Mouse (Mus musculus) induced T-regulatory cell, adult 2 months (primary cell): ENCODE data around the gene Tnfsf13.

ENCODE experiments used
- DNase-seq: peaks from one replicate; pipeline ENCODE4 v3.0.0-alpha.2; 2012; ENCODE audit warnings: low read depth

The Tnfsf13 gene

DNA sequence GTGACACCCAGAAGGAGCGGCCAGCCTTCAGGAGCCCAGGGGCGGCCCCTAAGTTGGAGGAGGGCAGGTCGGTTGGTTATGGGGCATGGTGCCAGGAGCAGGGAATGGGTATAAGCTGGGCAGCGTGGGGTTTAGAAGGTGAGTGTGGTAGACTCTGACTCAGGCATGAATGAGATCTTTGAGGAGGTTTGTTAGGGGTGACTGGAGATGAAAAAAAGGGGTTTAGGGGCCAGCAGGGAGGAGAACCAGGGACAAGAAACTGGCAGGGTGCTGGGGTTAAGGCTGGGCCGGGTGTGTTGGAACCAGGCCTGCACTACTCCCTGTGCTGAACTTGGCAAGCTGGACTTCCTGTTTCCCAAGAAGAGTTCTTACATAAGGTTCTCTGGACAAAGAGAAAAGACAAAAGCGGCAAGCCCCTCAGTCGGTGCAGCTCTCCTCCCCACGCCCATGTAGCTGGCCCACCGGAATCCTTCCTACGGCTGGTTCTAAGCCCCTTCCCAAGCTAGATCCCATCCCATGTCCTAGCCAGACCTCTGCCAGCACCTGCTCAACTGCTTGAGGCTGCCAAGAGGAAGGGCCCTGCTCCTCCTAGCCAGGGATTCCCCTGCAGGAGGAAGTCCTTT lies at the start of gene Tnfsf13:
TSS of gene Tnfsf13 (minus strand) at position 259 of the 623 bp plus-strand sequence.
- no peak for DNase-seq

DNA sequence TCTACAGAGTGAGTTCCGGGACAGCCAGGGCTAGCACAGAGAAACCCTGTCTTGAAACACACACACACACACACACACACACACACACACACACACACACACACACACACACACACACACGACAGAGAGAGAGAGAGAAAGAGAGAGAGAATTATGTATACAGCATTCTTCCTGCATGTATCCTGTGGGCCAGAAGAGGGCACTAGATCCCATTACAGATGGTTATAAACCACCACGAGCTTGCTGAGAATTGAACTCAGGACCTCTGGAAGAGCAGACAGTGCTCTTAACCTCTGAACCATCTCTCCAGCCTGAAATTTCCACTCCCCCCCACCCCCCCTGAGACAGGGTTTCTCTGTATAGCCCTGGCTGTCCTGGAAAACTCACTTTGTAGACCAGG lies 45.8 kb upstream of the Tnfsf13 start:
- peak; percentile 41 for DNase-seq

DNA sequence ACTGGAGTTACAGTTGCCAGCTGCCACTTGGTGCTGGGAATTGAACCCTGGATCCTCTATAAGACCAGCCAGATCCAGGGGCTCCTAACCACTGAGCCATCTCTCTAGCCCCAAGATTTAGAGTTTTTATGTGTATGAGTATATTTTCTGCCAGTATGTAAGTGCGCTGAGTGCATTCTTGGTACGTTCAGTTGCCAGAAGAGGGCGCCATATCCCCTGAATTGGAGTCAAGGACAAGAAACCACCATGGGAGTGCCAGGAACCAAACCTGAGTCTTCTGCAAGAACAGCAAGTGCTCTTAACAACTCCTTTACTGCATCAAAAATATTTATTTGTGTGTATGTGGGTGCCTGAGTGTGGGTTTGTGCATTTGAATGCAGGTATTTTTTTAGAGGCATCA lies 43.5 kb upstream of the Tnfsf13 start:
- DNase-seq: peak; percentile 86

DNA sequence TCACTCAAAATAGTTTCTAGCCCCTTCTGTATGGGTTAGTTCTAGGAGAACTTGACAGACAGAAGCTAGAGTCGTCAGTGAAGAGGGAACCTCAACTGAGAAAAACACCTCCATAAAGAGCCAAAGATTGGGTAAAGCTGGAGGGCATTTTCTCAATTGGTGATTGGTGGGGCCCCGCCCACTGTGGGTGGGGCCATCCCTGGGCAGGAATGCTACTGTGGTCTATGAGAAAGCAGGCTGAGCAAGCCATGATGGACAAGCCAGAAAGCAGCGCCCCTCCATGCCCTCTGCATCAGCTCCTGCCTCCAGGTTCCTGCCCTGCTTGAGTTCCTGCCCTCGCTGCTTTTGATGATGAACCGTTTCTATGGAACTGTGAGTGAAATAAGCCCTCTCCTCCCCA lies 40.4 kb upstream of the Tnfsf13 start:
- DNase-seq: no peak

DNA sequence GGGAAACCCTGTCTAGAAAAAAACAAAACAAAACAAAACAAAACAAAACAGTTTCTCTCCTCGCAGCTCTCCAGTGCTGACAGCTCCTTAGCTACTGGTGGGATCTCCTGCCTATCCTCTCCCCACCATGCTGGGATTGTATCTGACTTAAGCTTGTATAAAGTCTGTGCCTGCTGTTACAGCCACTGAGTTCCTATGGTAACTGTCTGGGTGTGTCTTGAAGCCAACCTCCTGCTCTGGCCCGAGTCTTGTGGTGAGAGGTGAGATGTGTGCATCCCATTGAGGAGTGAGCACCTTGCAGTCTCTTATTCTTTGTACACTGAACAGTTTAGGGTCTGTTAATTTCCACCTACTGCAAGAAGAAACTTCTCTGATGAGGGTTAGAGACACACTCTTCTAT lies 37.5 kb upstream of the Tnfsf13 start:
- DNase-seq: no peak

DNA sequence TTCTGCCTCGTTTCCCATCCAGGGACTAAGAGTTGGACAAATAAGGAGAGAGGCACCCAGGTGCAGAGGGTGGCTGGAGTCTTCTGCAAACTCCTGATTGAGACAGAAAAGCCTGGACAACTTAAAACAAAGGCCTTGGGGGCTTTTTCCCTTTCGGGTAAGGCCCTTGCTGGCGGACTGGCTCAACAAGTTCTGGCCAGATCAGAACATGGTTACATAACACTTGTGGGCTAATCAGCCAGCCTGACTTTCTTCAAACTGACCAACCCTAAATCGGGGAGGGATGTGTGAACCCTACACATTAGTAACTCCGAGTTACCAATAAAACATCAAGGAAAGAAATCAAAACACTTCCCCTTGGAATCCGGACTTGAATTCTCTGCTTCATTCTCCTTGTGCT lies 35.3 kb upstream of the Tnfsf13 start:
- no peak for DNase-seq

DNA sequence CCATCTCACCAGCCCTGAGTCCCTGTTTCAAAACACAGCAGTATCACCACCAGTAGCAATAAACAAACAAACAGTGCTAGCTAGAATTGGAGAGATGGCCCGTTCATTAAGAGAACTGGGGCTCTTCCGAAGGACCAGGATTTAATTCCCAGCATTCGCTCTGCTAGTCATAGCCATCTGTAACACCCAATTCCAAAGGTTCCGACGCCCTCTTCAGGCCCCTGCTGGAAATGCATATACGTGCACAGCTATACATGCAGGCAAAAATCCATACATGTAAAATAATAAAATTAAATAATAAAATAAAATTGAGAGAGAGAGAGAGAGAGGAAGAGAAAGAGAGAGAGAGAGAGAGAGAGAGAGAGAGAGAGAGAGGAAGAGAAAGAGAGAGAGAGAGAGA lies 33.8 kb upstream of the Tnfsf13 start:
- DNase-seq: peak; percentile 33

DNA sequence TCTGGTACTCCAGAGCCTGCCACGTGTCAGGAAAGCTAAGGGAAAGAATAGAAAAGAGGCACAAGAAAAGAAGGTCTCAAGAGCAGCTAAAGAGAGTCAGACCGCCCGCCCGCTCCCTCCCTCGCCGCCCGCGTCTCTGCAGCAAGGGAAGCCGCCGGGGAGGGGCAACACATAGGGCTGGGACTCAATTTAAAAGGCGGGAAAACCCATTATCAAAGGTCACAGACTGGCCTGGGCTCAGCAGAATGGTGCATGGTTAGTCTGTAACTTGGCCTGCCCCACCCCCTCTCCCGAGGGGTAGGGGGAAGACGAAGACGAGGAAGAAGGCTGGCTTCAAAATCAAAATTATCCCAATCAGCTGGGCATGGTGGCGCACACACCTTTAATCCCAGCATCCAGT lies 33.1 kb upstream of the Tnfsf13 start:
- no peak for DNase-seq

DNA sequence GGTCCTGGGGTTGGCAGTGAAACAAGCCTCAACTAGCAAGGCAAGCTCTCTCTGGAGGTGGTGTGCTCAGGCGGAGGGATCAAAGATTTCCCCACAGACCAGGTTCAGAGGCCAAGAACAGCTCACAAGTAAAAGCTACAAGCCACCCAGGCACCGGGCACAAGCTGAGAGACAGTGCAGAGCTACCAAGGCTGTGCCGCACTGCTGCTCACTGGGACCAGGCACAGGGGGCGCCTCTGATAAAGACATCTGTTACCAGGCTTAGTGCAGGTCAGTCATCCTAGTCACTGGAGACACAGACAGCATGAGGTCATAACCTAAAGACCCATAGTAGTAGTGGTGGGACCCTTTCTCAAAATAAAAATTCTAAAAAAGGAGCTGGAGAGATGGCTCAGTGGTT lies 31.4 kb upstream of the Tnfsf13 start:
- DNase-seq: no peak

DNA sequence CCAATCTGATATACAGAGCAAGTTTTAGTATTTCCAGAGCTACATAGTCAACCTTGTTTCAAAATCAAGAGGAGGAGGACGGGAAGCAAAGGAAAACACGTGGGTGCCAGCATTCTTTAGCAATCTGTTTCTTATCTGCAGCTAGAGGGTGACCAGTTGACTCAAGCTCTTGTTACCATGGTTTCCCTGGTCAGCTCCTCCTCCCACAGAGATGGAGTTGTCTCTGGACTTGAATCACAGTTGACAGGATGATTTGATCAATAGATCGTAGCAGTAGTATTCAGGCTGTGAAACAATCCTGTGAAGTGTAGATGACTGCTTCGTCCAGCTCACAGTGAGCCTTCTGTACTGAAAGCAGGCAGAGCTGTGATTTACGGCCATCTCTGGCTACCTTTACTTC lies 30.3 kb upstream of the Tnfsf13 start:
- DNase-seq: no peak

DNA sequence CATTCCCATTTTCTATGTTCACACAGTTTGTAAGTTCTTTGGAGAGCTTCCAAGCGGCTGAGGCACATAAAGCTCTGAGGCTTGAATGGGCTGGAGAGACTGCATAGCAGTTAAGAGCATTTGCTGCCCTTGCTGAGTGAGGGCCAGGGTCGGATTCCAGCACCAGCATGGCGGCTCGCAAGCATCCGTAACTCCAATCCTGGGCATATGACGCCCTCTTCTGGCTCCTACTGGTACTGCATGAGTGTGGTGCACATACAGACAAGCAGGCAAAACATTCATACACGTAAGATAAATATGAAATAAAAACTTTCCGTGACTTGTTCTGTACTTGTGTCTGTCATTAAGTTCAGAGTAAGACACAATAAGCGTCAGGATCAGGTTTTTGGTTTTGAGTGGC lies 29.9 kb upstream of the Tnfsf13 start:
- peak; percentile 64 for DNase-seq

DNA sequence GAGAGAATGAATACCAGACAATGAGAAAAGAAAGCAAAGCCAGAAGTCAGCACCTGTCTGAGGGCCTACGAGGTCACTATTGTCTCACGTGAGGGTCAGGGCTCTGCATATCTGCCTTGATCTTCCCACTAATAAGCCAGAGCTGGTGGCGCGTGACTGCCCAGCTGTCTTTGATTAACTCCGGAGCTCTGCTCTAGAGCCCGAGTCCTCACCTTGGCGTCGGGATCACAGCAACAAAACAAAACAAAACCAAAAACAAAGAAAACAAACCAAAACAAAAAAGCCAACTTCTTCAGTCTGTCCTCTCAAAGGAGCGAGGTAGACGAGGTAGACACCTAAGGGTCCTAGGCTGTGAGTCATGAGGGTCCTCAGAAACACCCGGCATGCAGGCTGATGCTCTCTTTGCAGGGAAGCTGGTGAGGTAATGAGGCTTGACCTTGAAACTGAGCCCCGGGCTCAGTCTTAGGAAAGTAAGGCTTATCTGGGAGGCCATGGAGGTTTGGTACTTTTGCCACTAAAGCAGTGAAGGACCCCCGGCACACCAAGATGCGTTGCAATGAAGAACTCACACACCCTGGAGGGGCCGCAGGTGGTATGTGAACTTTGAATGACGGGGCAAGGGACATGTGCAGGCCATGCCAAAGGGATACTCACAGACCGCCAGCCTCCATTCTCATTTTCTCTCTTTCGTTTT lies 29.2 kb upstream of the Tnfsf13 start:
- DNase-seq: no peak

DNA sequence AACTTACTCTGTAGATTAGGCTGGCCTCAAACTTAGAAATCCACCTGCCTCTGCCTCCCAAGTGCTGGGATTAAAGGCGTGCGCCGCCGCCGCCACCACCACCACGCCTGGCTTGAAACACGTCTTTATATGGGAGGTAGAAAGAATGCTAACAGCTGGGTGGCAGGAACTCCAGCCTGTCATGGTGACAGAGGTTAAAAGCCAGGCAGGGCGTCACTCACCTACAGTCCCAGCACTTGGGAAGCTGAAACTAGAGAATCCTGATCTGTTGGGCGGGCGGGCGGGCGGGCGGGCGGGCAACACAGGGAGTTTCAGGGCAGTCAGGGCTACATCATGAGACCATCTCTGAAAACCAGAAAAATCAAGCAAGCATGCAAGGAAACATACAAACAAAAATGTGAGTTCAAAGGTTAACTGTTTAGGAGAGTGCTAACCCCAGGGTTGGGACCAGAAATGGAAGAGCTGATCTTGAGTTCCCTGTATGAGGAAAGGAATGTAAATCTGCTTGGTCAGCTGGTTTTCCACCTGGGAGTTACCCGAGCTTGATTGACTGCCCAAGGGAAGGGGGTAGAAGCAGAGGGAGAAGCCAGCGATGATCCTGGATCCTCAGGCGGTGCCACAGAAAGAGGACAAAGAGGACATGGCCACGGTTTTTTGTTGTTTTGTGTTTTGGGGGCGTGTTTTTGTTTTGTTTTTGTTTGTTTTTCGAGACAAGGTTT lies 27.5 kb upstream of the Tnfsf13 start:
- DNase-seq: no peak

DNA sequence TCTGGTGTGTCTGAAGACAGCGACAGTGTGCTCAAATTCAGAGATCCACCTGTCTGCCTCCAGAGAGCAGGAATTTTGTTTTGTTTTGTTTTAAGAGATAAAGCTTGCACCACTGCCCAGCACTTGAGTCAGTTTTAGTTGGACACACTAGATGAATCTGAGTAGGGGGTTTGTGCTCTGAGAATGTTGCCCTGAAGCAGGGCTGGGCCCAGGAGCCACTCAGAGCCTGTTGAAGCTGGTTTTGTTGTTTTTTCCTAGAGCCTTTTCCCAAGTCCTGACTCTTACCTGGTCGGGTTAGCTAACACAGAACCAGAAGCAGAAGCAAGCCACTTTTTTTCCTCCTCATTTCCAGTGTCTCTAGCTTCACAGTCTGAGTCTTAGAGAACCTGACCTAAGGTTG lies 25.5 kb upstream of the Tnfsf13 start:
- DNase-seq: no peak

DNA sequence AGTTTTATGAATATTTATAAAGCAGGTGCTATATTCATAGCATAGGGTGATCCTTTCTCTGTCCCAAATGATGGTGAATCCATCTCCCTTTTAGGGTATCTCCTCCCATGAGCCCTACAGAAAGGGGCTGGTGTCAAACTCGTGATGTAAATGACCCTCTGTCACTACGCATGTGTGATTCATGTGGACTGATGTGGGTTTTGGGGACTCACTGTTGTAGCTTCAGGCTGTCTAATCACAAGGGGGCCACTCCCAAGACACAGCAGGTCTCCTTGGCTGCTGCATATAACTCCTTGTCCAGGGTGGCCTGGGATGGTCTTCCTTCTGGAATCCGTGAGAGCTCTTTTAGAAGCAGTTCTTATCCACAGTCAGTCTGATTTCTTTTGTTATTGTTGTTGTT lies 24.9 kb upstream of the Tnfsf13 start:
- no peak for DNase-seq

DNA sequence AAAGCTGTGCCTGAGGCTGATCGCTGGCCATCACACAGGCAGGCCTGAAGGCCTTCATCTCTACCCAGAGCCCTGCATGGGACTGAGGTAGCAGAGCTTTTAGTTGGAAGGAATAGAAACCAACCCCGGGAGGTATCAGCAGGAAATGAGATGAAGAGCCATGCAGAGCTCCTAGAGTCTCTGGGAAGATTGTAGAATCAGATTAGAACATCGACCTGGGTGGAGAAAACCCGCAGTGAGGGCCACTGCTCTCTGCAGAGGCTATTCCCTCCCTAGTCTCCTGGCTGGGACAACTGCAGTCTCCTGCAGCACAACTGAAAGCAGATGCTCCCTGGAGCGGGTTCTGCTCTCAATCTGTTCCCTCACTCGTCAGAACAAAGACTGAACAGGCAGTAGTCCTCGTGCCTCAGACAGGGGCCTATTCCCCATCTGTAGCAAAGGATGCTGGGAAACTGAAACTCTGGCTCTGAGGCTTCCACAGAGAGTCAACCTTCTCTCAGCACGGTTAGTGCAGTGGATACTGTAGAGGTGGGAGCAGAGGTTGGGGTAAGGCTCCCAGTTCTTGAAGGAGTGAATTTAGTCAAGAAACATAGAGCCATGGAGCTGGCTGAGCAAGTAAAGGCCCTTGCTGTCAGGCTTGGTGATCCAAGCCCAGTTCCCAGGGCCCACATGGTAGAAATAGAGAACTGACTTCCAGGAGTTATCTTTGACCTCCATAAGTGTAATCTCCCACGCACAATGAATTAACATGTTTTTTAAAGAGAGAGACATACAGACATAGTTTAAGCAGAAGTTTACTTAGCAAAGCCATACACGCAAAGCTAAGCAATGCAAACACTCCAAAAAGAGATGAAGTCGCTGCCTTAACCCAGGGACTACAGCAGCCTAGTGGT lies 24.2 kb upstream of the Tnfsf13 start:
- no peak for DNase-seq

DNA sequence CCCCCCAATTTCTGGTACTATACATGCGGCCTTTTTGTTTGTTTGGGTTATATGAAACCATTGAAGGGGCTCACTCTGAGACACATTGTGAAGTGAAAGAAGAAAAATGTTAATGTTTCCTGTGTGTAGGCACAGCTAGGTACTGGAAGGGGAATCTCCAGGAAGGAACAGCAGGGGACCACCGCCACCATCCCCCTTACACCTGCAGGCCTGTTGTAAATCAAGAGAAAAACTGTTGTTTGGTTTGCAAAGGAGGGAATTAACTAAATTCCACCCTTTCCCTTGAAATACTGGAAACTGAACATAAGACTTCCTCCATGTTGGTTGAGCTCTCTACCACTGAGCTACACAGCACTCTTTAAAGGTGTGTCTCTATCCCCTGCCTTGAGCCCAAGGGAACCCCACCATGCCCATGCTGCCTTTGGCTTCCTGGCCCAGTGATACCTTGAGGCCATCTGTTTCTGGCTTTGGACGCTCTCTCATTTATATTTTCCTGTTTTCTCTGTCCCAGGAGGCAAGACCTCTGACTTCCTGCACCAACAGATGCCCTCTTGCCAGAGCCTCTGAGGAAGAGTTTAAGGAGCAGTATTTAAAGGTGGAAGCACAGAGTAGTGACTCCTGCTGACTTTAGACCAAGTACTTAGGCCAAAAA lies 23.2 kb upstream of the Tnfsf13 start:
- DNase-seq: no peak

DNA sequence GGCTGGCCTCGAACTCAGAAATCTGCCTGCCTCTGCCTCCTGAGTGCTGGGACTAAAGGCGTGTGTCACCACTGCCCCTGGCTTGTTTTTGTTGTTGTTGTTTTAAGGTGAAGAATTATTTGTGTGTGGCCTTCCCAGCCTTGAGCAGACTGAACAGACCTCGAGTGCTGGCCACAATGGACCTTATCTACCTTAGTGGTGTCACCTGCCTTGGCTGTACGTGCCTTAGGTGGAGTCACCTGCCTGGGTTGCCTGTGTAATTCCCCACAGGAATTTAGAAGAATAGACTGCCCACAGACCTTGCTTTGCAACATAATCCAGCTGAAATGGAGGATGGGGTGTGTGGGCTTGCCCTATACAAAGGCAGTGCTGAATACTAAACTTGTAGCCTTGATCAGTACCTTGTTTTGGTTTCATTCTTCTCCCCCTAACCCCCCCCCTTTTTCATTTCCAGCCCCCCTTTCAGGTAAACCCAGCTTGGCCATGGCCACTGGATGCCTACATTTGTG lies 22.3 kb upstream of the Tnfsf13 start:
- DNase-seq: no peak

DNA sequence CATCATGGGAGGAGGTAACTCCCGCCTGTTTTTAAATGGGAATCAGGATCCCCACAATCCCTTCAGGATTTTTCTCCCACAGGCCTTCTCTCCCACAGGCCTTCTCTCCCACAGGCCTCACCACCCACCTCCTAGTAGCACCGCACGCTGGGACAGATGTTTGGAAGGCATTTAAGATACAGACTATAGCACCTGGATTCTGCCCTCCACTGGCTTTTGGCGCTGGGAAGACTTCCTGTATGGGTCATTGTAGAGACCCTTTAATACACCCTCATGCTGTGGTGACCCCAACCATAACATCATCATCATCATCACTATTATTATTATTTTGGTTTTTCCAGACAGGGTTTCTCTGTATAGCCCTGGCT lies 21.9 kb upstream of the Tnfsf13 start:
- no peak for DNase-seq

DNA sequence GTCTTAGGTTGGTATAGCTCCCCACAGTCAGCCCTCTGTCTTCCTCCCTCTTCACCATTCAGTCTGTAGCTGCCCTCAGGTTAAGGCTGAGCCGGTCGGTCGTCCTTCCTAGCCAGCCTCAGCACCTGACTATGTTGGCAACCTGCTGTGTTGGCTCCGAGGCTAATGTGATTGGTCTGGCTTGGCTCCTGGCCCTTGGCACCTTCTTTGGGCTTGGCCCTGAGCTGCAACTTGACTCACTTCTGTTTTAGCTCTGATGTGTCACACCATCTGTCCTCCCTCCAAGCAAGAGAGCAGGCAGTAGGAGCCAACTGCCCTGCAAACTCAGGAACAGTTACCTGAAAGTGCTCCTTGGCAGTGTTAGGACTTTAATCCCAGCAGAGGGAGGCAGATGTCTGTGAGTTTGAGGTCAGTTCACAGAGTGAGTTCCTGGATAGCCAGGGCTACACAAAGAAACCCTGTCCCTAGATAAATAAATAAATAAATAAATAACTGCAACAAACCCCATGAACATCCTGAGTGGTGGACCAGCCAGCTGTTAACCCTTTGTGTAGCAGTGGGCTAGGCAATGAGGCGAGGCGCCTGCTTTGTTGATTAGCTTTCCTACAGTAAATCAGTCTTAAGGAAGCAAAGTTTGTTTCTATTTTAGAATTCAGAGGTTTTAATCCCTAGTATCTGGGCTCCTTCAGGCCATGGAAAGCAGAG lies 21.3 kb upstream of the Tnfsf13 start:
- no peak for DNase-seq

DNA sequence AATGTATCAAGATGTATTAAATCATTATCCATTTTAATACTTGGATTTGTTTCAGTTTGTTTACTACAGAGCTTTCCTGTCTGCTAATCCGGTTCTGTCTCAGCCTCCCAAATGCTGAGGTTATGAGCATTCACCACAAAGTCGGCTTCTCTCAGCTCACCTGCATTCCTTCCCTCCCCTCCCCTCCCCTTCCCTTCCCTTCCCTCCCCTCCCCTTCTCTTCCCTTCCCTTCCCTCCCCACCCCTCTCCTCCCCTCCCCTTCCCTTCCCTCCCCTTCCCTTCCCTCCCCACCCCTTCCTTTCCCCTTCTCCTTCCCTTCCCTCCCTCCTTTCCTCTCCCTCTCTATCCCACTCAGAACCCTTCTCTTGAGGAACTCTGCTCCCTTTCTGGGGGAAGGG lies 19.0 kb upstream of the Tnfsf13 start:
- DNase-seq: no peak
